Mouse (Mus musculus) liver, postnatal 0 days (tissue): ENCODE measurements around the gene 4933407L21Rik. TPM values are rescaled to one million over a fixed set of nuclear protein-coding genes. Genes with fewer than 3 reads are reported as not detected.
"Not testable (repeated sequence)": the region's sequence is repeated elsewhere in the genome, so short reads cannot be mapped to it uniquely, and the experiment has no call there.

Experiments
- ATAC-seq: fragments of 200-750 bp; cut with Nextera tagmentation; 2 replicates; pipeline ENCODE4 v1.8.0; 2017; ENCODE audit warnings: mild to moderate bottlenecking, moderate library complexity
- DNase-seq: peaks from one replicate; pipeline ENCODE4 v3.0.0-alpha.2; 2016
- H3K27ac ChIP-seq: fragments of 300-500 bp; sonication (generic); 2 replicates; pipeline ENCODE4 v1.5.1; 2014; ENCODE audit warnings: antibody characterized with exemption, moderate library complexity, mild to moderate bottlenecking, low read depth
- H3K27me3 ChIP-seq: fragments of 300-500 bp; sonication (generic); 2 replicates; pipeline ENCODE4 v1.6.1; 2014; ENCODE audit warnings: low read length, control low read depth, mixed read lengths; ENCODE audit not compliant: insufficient read depth
- H3K36me3 ChIP-seq: fragments of 300-500 bp; sonication (generic); replicated peaks from 2 replicates; pipeline ENCODE4 v1.6.1; 2014; ENCODE audit warnings: mild to moderate bottlenecking, control low read depth, low read length, moderate library complexity, mixed read lengths; ENCODE audit not compliant: insufficient read depth
- H3K4me1 ChIP-seq: fragments of 300-500 bp; sonication (generic); 2 replicates; pipeline ENCODE4 v1.6.1; 2014; ENCODE audit warnings: antibody characterized with exemption, mild to moderate bottlenecking, control low read depth; ENCODE audit not compliant: insufficient read depth
- H3K4me2 ChIP-seq: fragments of 300-500 bp; sonication (generic); 2 replicates; pipeline ENCODE4 v1.6.1; 2014; ENCODE audit warnings: low read depth, mild to moderate bottlenecking, low read length, moderate library complexity, mixed read lengths
- H3K4me3 ChIP-seq: fragments of 300-500 bp; sonication (generic); 2 replicates; pipeline ENCODE4 v1.5.1; 2014; ENCODE audit warnings: low read depth, low read length
- H3K9ac ChIP-seq: fragments of 300-500 bp; sonication (generic); replicated peaks from 2 replicates; pipeline ENCODE4 v1.6.1; 2014; ENCODE audit warnings: mild to moderate bottlenecking, moderate library complexity
- H3K9me3 ChIP-seq: fragments of 300-500 bp; sonication (generic); 2 replicates; pipeline ENCODE4 v1.6.1; 2016; ENCODE audit warnings: mild to moderate bottlenecking, control low read depth, low read length, mixed read lengths
- CTCF ChIP-seq: sonication (generic); IDR thresholded peaks from 2 replicates; pipeline ENCODE4 v1.5.1; 2016; ENCODE audit warnings: antibody characterized with exemption, low read depth
- EP300 ChIP-seq: IDR thresholded peaks from 2 replicates; pipeline ENCODE4 v1.6.1; 2016; ENCODE audit warnings: antibody characterized with exemption, low read depth, mild to moderate bottlenecking
- WGBS: fragments of 180-500 bp; shearing (Covaris S2); extraction: QIAGEN DNeasy Blood & Tissue Kit; methylation state at CpG from one replicate; pipeline ENCODE4 v1.1.7; 2014; ENCODE audit not compliant: insufficient replicate concordance; 5-methylcytosine and 5-hydroxymethylcytosine counted together
- polyA plus RNA-seq: library from polyadenylated mRNA; unstranded; fragments of >200 nt; fragmentation: Nextera tagmentation; extraction: Ambion mirVana; gene quantifications from 2 replicates; pipeline ENCODE4 v1.2.1, GENCODE M21; 2015

Gene 4933407L21Rik
- polyA plus RNA-seq, 1 experiment from 2014 or later = 0.11 TPM

DNA sequence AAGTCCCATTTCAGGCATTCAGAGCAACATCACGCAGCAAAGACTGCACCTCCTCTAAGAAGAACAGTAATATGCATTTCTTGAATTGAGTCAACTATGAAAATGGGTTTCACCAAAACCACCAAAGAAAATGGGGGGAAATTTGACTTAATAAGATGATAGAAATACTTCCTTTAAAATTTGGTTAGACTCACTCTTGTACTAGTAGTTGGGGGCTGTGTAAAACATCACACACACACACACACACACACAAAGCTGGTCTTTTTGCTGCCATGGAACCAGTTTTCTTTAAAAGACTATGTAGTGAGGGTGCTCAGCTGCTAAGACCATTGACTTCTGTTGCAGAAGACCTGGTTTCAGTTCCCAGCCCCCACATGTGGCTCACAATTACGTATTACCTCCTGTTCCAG, 45.2 kb downstream of the 4933407L21Rik start:
- ATAC-seq (no peak), DNase-seq (no peak)
- H3K4me2 ChIP-seq = no peak overlapping the region
- no peak overlapping the region for H3K27ac ChIP-seq
- H3K4me1 ChIP-seq = no peaks in the 10 kb centered on the region
- H3K36me3 ChIP-seq = no peaks in the 10 kb centered on the region
- no peaks in the 10 kb centered on the region for H3K9me3 ChIP-seq
- no peak overlapping the region for H3K9ac ChIP-seq
- H3K27me3 ChIP-seq = no peaks in the 10 kb centered on the region
- no peak for TF ChIP-seq EP300
- TF ChIP-seq CTCF = no peak
- no peak overlapping the region for H3K4me3 ChIP-seq
- 66% methylated on average over 2 of the region's 2 CpGs for WGBS

- Histone ChIP-seq H3K27me3 (no peaks in the 10 kb centered on the region), H3K9me3 (no peaks in the 10 kb centered on the region), H3K4me1 (peaks cover 2% of the 10 kb centered on the region; the same call in 1 of the 2 replicates), H3K4me2 (no peak overlapping the region), H3K27ac (no peak overlapping the region), H3K4me3 (no peak overlapping the region), H3K9ac (no peak overlapping the region), H3K36me3 (no peaks in the 10 kb centered on the region)
- 25% methylated on average over 3 of the region's 3 CpGs for WGBS
- no peak for TF ChIP-seq CTCF
- TF ChIP-seq EP300 = no peak
- DNase-seq = no peak
- ATAC-seq = no peak
Measured at GRCm38 (mm10) chr1:85977709-85978108, 49.4 kb downstream of the 4933407L21Rik start.

DNA sequence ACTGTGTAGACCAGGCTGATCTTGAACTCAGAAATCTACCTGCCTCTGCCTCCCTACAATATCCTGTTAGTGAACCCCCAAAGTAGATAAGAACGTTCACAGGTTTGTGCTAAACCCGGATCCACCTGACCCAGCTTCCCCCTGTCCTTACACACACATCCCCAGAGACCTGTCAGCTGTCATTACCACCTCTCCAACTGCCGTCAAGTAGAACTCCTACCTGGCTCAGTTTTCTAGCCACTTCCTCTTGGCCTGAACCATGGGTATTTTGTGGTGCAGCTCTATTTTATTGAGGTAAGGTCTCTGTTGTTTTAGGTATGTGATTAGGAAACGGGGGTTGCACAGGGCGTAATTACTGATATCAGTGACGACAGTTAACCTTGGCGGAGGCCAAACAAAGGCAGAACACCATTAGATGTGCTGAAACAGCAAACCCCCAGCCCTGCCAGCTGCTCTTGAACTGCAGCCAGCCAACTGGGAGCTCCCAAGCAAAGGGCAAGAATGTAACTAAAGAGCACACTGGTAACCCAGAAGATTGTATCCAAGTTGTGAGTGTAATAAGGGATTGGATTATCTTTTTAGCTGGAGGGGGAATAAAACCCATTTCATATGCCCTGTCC, 53.6 kb downstream of the 4933407L21Rik start:
- DNase-seq (peak; percentile 28), ATAC-seq (peak; percentile 49; the same call in 1 of the 2 replicates)
- H3K36me3 ChIP-seq = no peaks in the 10 kb centered on the region
- peaks cover 2% of the 10 kb centered on the region; the same call in 1 of the 2 replicates for H3K4me1 ChIP-seq
- no peak overlapping the region for H3K4me2 ChIP-seq
- WGBS = 31% methylated on average over 7 of the region's 7 CpGs
- H3K9me3 ChIP-seq = no peaks in the 10 kb centered on the region
- TF ChIP-seq EP300 (no peak), CTCF (no peak)
- no peak overlapping the region for H3K27ac ChIP-seq
- no peak overlapping the region for H3K9ac ChIP-seq
- no peak overlapping the region for H3K4me3 ChIP-seq
- no peaks in the 10 kb centered on the region for H3K27me3 ChIP-seq

DNA sequence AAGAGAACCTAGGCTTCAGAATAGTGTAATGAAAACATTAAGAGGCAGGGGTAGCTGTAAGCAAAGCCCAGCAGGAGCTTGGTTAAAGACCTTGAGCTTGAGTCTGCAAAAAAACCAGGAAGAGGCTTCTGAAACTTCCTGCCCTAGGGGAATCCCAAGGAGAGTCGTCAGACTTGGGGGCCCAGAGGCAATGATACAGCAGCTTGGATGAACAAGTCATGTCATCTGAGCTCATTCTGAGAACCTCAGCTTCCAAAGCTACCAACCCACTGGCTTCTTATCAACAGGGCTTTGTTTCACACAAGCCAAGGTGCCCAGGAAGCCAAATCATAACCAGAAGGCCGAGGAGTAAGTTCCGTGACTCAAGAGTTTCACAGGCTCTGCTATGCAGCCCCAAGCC, 57.5 kb downstream of the 4933407L21Rik start:
- Histone ChIP-seq H3K27me3 (no peaks in the 10 kb centered on the region), H3K4me3 (no peak overlapping the region), H3K27ac (no peak overlapping the region), H3K36me3 (no peaks in the 10 kb centered on the region), H3K9ac (no peak overlapping the region), H3K4me1 (peaks cover 2% of the 10 kb centered on the region; the same call in 1 of the 2 replicates), H3K9me3 (no peaks in the 10 kb centered on the region), H3K4me2 (no peak overlapping the region)
- ATAC-seq (no peak), DNase-seq (no peak)
- WGBS = 69% methylated on average over 3 of the region's 3 CpGs
- TF ChIP-seq CTCF (no peak), EP300 (no peak)

- Histone ChIP-seq H3K4me1 (no peaks in the 10 kb centered on the region), H3K4me2 (no peak overlapping the region), H3K27ac (0 out of 2 replicates have a peak overlapping the region, but pooled peaks have one; percentile 34), H3K9ac (no peak overlapping the region), H3K4me3 (no peak overlapping the region), H3K9me3 (no peaks in the 10 kb centered on the region), H3K36me3 (no peaks in the 10 kb centered on the region), H3K27me3 (no peaks in the 10 kb centered on the region)
- TF ChIP-seq EP300 (no peak), CTCF (no peak)
- DNase-seq (no peak), ATAC-seq (peak; percentile 47; the same call in 1 of the 2 replicates)
- WGBS = 24% methylated on average over 4 of the region's 4 CpGs
Measured at GRCm38 (mm10) chr1:85988351-85988750, 60.1 kb downstream of the 4933407L21Rik start.

GRCm38 (mm10) chr1:85988882-85989281, 60.6 kb downstream of the 4933407L21Rik start:
- H3K9ac ChIP-seq, H3K27me3 ChIP-seq, H3K4me1 ChIP-seq, H3K9me3 ChIP-seq, H3K4me3 ChIP-seq, H3K36me3 ChIP-seq, ATAC-seq, H3K4me2 ChIP-seq, DNase-seq: not testable (repeated sequence)
- WGBS = 53% methylated on average over 4 of the region's 4 CpGs
- peak overlapping the region; percentile 34; the same call in 1 of the 2 replicates for H3K27ac ChIP-seq

Other genes starting within 250 kb of the 4933407L21Rik start
- 3.6 and 3.8 TPM in 2 replicates for gene A630001G21Rik, start 149.8 kb upstream of the 4933407L21Rik start, polyA plus RNA-seq
- 13.9 and 14.8 TPM in 2 replicates for gene Cab39, start 135.0 kb upstream of the 4933407L21Rik start, polyA plus RNA-seq
- gene Itm2c, start 34.2 kb upstream of the 4933407L21Rik start, polyA plus RNA-seq = 52.1 and 56.7 TPM in 2 replicates
- gene Gpr55, start 32.5 kb downstream of the 4933407L21Rik start, polyA plus RNA-seq = 0.12 and 0.20 TPM in 2 replicates
- 0.09 TPM in 2 replicates for gene Spata3, start 88.3 kb downstream of the 4933407L21Rik start, polyA plus RNA-seq
- gene 2810459M11Rik, start 117.4 kb downstream of the 4933407L21Rik start, polyA plus RNA-seq = 30.8 and 38.3 TPM in 2 replicates
- 60.0 and 68.1 TPM in 2 replicates for gene Psmd1, start 135.9 kb downstream of the 4933407L21Rik start, polyA plus RNA-seq
- not detected in 2 replicates for gene Htr2b, start 183.5 kb downstream of the 4933407L21Rik start, polyA plus RNA-seq
- not detected in 2 replicates for gene Gm21972, start 205.2 kb downstream of the 4933407L21Rik start, polyA plus RNA-seq
- 4.7 and 5.0 TPM in 2 replicates for gene Armc9, start 226.3 kb downstream of the 4933407L21Rik start, polyA plus RNA-seq